Mouse (Mus musculus) MEL (cell line): ENCODE measurements around the gene Ovol3. TPM values are rescaled to one million over a fixed set of nuclear protein-coding genes. Genes with fewer than 3 reads are reported as not detected.

Experiments
- DNase-seq: peaks from one replicate; pipeline ENCODE4 v3.0.0; 2011; ENCODE audit warnings: low read depth, low spot score
- H3K27ac ChIP-seq: 2 replicates; pipeline ENCODE4 v1.5.1; 2012; ENCODE audit warnings: low read depth, mild to moderate bottlenecking, control low read depth, low read length, moderate library complexity; ENCODE audit not compliant: control insufficient read depth
- H3K27me3 ChIP-seq, 2 experiments: fragments of 150-350 bp in 1 of 2; sonication (generic) in 1 of 2; 2 replicates each; pipeline ENCODE4 v1.6.1; 2012; ENCODE audit warnings: low read length in 2 of 2, mild to moderate bottlenecking in 2 of 2, improper control_type of control experiment in 1 of 2, moderate library complexity in 1 of 2; ENCODE audit not compliant: insufficient read depth in 2 of 2, control insufficient read depth in 1 of 2
- H3K36me3 ChIP-seq, 2 experiments: 2 replicates each; pipeline ENCODE4 v1.6.1; 2012 to 2014; ENCODE audit warnings: low read length in 2 of 2, improper control_type of control experiment in 1 of 2, inconsistent platforms in 1 of 2, mild to moderate bottlenecking in 1 of 2; ENCODE audit not compliant: insufficient read depth in 2 of 2, control insufficient read depth in 1 of 2
- H3K4me1 ChIP-seq, 2 experiments: fragments of 150-350 bp in 1 of 2; sonication (generic) in 1 of 2; 2 replicates each; pipeline ENCODE4 v1.6.1; 2012; ENCODE audit warnings: low read length in 2 of 2, improper control_type of control experiment in 1 of 2, mild to moderate bottlenecking in 1 of 2; ENCODE audit not compliant: insufficient read depth in 2 of 2, control insufficient read depth in 1 of 2
- H3K4me3 ChIP-seq, 2 experiments: fragments of 150-350 bp in 1 of 2; sonication (generic) in 1 of 2; 2 replicates each; pipeline ENCODE4 v1.5.1; 2012; ENCODE audit warnings: low read depth in 2 of 2, low read length in 2 of 2, mild to moderate bottlenecking in 2 of 2, moderate library complexity in 2 of 2, control low read depth in 1 of 2, improper control_type of control experiment in 1 of 2; ENCODE audit not compliant: control insufficient read depth in 1 of 2, insufficient read depth in 1 of 2
- H3K79me2 ChIP-seq: 2 replicates; pipeline ENCODE4 v1.6.1; 2012; ENCODE audit warnings: mild to moderate bottlenecking, low read length, moderate library complexity; ENCODE audit not compliant: control insufficient read depth, poor library complexity, insufficient read depth
- H3K9ac ChIP-seq: 2 replicates; pipeline ENCODE4 v1.6.1; 2012; ENCODE audit warnings: low read depth, mild to moderate bottlenecking, control low read depth, low read length, moderate library complexity; ENCODE audit not compliant: control insufficient read depth, poor library complexity, severe bottlenecking
- H3K9me3 ChIP-seq: fragments of 150-350 bp; sonication (generic); replicated peaks from 2 replicates; pipeline ENCODE4 v1.6.1; 2012; ENCODE audit warnings: mild to moderate bottlenecking, low read length, improper control_type of control experiment, moderate library complexity; ENCODE audit not compliant: insufficient read depth
- BHLHE40 ChIP-seq: IDR thresholded peaks from 2 replicates; pipeline ENCODE4 v1.6.1; 2012; ENCODE audit warnings: low read depth, mild to moderate bottlenecking, inconsistent platforms, low read length, improper control_type of control experiment, borderline replicate concordance
- EP300 ChIP-seq, 2 experiments: IDR thresholded peaks; 2 replicates each; pipeline ENCODE4 v1.6.1; 2011; ENCODE audit warnings: improper control_type of control experiment in 2 of 2, low read length in 2 of 2, low read depth in 1 of 2, mild to moderate bottlenecking in 1 of 2
- GATA1 ChIP-seq: IDR thresholded peaks from 2 replicates; pipeline ENCODE4 v1.6.1; 2011; ENCODE audit warnings: low read depth, low read length, improper control_type of control experiment
- KAT2A ChIP-seq: conservative IDR thresholded peaks from 2 replicates; pipeline ENCODE4 v1.6.1; 2012; ENCODE audit warnings: low read depth, low read length, improper control_type of control experiment, inconsistent platforms
- MAFK ChIP-seq: IDR thresholded peaks from 2 replicates; pipeline ENCODE4 v1.6.1; 2011; ENCODE audit warnings: low read depth, mild to moderate bottlenecking, low read length, improper control_type of control experiment, borderline replicate concordance
- MAX ChIP-seq: IDR thresholded peaks from 2 replicates; pipeline ENCODE4 v1.6.1; 2011; ENCODE audit warnings: low read length, improper control_type of control experiment
- MAZ ChIP-seq: IDR thresholded peaks from 2 replicates; pipeline ENCODE4 v1.6.1; 2012; ENCODE audit warnings: low read depth, mild to moderate bottlenecking, inconsistent platforms, low read length, improper control_type of control experiment
- MYB ChIP-seq: IDR thresholded peaks from 2 replicates; pipeline ENCODE4 v1.6.1; 2011; ENCODE audit warnings: mild to moderate bottlenecking, low read depth, low read length, improper control_type of control experiment
- MYC ChIP-seq: IDR thresholded peaks from 2 replicates; pipeline ENCODE4 v1.6.1; 2011; ENCODE audit warnings: low read depth, mild to moderate bottlenecking, low read length, improper control_type of control experiment, moderate library complexity
- POLR2A ChIP-seq, 2 experiments: IDR thresholded peaks; 2 replicates each; pipeline ENCODE4 v1.6.1; 2011 to 2012; ENCODE audit warnings: low read length in 2 of 2, mild to moderate bottlenecking in 2 of 2, control low read depth in 1 of 2, improper control_type of control experiment in 1 of 2, low read depth in 1 of 2, moderate library complexity in 1 of 2; ENCODE audit not compliant: control insufficient read depth in 1 of 2, insufficient read depth in 1 of 2, poor library complexity in 1 of 2
- POLR2AphosphoS5 ChIP-seq: IDR thresholded peaks from 2 replicates; pipeline ENCODE4 v1.6.1; 2012; ENCODE audit warnings: low read depth, borderline replicate concordance, mild to moderate bottlenecking, inconsistent platforms, low read length, moderate library complexity, mixed read lengths
- RAD21 ChIP-seq: IDR thresholded peaks from 2 replicates; pipeline ENCODE4 v1.6.1; 2011; ENCODE audit warnings: mild to moderate bottlenecking, low read depth, low read length, improper control_type of control experiment
- RCOR1 ChIP-seq: IDR thresholded peaks from 2 replicates; pipeline ENCODE4 v1.6.1; 2012; ENCODE audit warnings: low read depth, mild to moderate bottlenecking, inconsistent platforms, low read length, improper control_type of control experiment
- SIN3A ChIP-seq: IDR thresholded peaks from 2 replicates; pipeline ENCODE4 v1.6.1; 2012; ENCODE audit warnings: low read length, improper control_type of control experiment, inconsistent platforms
- SMC3 ChIP-seq: IDR thresholded peaks from 2 replicates; pipeline ENCODE4 v1.6.1; 2011; ENCODE audit warnings: low read depth, low read length, improper control_type of control experiment
- TBP ChIP-seq: IDR thresholded peaks from 2 replicates; pipeline ENCODE4 v1.8.0; 2011; ENCODE audit warnings: low read depth, low read length, improper control_type of control experiment
- UBTF ChIP-seq: IDR thresholded peaks from 2 replicates; pipeline ENCODE4 v1.6.1; 2012; ENCODE audit warnings: low read depth, mild to moderate bottlenecking, inconsistent platforms, low read length, improper control_type of control experiment, moderate library complexity, borderline replicate concordance; ENCODE audit not compliant: insufficient read depth
- USF1 ChIP-seq: IDR thresholded peaks from 2 replicates; pipeline ENCODE4 v1.6.1; 2014; ENCODE audit warnings: low read depth, mild to moderate bottlenecking, inconsistent platforms, low read length, improper control_type of control experiment, moderate library complexity
- USF2 ChIP-seq, 2 experiments: IDR thresholded peaks; 2 replicates each; pipeline ENCODE4 v1.6.1; 2011 to 2012; ENCODE audit warnings: improper control_type of control experiment in 2 of 2, low read length in 2 of 2, borderline replicate concordance in 1 of 2, inconsistent platforms in 1 of 2, low read depth in 1 of 2, mild to moderate bottlenecking in 1 of 2; ENCODE audit not compliant: insufficient read depth in 1 of 2
- ZC3H11A ChIP-seq: IDR thresholded peaks from 2 replicates; pipeline ENCODE4 v1.6.1; 2012; ENCODE audit warnings: low read depth, mild to moderate bottlenecking, inconsistent platforms, low read length, improper control_type of control experiment
- ZKSCAN1 ChIP-seq: IDR thresholded peaks from 2 replicates; pipeline ENCODE4 v1.6.1; 2012; ENCODE audit warnings: low read depth, mild to moderate bottlenecking, inconsistent platforms, low read length, improper control_type of control experiment, moderate library complexity
- polyA plus RNA-seq, 2 experiments: library from polyadenylated mRNA; stranded (reverse) in 1 of 2; unstranded in 1 of 2; fragments of >175 nt in 1 of 2; fragments of >200 nt in 1 of 2; gene quantifications; 2 replicates each; pipeline versions ENCODE4 v1.2.1 to v1.2.4; 2012; ENCODE audit warnings: low replicate concordance in 2 of 2, low read depth in 1 of 2; ENCODE audit not compliant: insufficient read length in 2 of 2, insufficient read depth in 1 of 2, missing spikeins in 1 of 2
- total RNA-seq: library from RNA; depleted of rRNA; stranded (reverse); fragments of 300-350 nt; gene quantifications from 2 replicates; pipeline ENCODE4 v1.2.3, GENCODE M21; 2012

Ovol3 gene
- total and polyA plus RNA-seq, 3 experiments = 0.17 TPM; not detected in 2

DNA sequence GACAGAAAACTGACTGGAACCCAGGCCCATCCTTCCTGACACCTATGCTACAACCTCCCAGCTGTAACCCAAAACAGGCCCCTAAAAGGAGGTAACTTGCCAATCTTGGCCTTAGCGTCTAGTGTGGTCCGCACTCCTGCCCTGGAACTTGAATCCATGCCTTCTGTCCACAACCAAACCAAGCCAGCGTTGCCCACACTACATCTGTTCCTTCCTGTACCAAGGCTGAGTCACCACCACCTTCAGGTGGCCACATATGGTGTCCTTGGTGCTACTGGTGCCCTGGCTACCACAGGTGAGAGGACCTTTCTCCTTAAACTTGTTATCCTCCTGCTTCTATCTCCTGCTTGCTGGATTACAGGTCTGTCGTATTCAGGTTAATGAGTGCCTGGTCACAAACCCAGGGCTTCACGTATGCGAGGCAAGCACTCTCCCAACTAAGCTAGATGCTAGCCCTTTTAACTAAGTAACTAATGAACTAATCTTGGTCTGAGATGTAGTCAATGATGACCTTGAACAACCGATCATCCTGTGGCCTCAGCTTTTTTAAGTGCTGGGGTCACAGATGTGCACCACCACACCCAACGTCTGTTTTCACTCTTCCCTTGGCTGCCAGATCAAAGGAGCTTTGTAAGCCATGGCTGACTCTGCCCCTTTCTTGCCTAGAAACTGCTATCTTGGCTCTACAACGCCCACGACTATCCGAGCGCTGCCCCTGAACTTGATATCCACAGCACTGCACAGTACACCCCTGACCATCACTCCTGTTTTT is 47.0 kb downstream of the Ovol3 start:
- no peak for DNase-seq
- Histone ChIP-seq H3K4me3 (no peak overlapping the region), H3K27me3 (no peaks in the 10 kb centered on the region), H3K27ac (no peak overlapping the region), H3K9me3 (no peaks in the 10 kb centered on the region), H3K4me1 (peaks cover 0 to 9% of the 10 kb centered on the region in 2 experiments; a peak in 2 of 4 replicates), H3K9ac (no peak overlapping the region), H3K36me3 (peaks cover 3 to 4% of the 10 kb centered on the region in 2 experiments), H3K79me2 (peaks cover 5% of the 10 kb centered on the region; the same call in 1 of the 2 replicates)
- TF ChIP-seq SMC3 (no peak), KAT2A (no peak), RCOR1 (no peak), EP300 (IDR thresholded peaks at IDR 0.05; ENCODE audit: low read depth in 1 of 2, low read length in 2 of 2) (no peak), TBP (no peak), MAZ (no peak), GATA1 (no peak), USF1 (no peak), MAFK (no peak), MYB (no peak), RAD21 (no peak), SIN3A (no peak), USF2 (IDR thresholded peaks at IDR 0.05; ENCODE audit: borderline replicate concordance in 1 of 2, insufficient read depth in 1 of 2, low read depth in 1 of 2, low read length in 2 of 2) (no peak), MAX (no peak), MYC (no peak), BHLHE40 (no peak), ZC3H11A (no peak), UBTF (no peak)

DNA sequence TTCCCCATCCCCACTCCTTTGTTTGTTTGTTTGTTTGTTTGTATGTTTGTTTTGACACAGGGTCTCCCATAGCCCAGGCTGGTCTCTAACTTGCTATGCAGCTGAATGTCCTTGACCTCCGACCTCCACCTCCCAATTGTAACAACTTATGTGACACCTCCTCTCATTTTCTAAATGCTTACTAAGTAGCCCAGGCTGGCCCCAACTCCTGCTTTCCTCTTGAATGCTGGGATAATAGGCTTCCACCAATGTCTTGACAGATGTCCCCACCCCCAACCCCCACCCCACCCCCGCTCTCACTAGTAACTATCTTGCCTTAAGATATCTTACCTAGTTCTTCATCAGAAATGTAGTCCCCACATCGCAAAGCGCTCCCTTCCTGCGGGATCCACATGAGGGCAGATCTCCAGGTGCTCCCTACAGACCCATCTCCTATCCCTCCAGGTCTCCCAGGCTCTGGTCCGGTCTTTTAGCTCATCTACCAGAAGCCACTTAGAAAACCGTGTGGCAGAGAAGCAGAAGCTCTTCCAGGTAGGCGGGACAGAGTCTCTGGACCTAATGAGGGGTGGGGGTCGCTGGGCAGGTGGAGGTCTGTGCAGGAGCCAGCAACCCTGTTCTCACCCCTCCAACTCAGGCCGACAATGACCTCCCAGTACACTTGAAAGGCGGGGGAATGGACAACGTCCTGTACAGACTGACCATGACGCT is 50.7 kb downstream of the Ovol3 start:
- peak overlapping the region; percentile 40 to 41; a peak in 2 of 4 replicates for H3K4me3 ChIP-seq

More for the DNA sequence above, 50.7 kb downstream of the Ovol3 start:
- Histone ChIP-seq H3K36me3 (peaks cover 0 to 3% of the 10 kb centered on the region in 2 experiments; a peak in 3 of 4 replicates), H3K9me3 (no peaks in the 10 kb centered on the region), H3K27me3 (no peaks in the 10 kb centered on the region), H3K9ac (peak overlapping the region; percentile 45; the same call in 1 of the 2 replicates), H3K4me1 (peaks cover 0 to 4% of the 10 kb centered on the region in 2 experiments; a peak in 1 of 4 replicates), H3K27ac (no peak overlapping the region), H3K79me2 (no peaks in the 10 kb centered on the region)
- no peak for DNase-seq
- TF ChIP-seq POLR2A (IDR thresholded peaks at IDR 0.05; ENCODE audit: control insufficient read depth in 1 of 2, insufficient read depth in 1 of 2, low read depth in 1 of 2, low read length in 2 of 2, poor library complexity in 1 of 2) (no peak), POLR2AphosphoS5 (no peak), BHLHE40 (no peak), SIN3A (no peak), MAZ (no peak), SMC3 (no peak), ZKSCAN1 (no peak)
